Mouse (Mus musculus): ENCODE data around the gene Rtn3. TPM values are rescaled to one million over a fixed set of nuclear protein-coding genes. Genes with fewer than 3 reads are reported as not detected.

The Rtn3 gene
- polyA plus RNA-seq (2015; fragmentation: Nextera tagmentation; extraction: Ambion mirVana), result 140 and 143 TPM in 2 replicates

DNA sequence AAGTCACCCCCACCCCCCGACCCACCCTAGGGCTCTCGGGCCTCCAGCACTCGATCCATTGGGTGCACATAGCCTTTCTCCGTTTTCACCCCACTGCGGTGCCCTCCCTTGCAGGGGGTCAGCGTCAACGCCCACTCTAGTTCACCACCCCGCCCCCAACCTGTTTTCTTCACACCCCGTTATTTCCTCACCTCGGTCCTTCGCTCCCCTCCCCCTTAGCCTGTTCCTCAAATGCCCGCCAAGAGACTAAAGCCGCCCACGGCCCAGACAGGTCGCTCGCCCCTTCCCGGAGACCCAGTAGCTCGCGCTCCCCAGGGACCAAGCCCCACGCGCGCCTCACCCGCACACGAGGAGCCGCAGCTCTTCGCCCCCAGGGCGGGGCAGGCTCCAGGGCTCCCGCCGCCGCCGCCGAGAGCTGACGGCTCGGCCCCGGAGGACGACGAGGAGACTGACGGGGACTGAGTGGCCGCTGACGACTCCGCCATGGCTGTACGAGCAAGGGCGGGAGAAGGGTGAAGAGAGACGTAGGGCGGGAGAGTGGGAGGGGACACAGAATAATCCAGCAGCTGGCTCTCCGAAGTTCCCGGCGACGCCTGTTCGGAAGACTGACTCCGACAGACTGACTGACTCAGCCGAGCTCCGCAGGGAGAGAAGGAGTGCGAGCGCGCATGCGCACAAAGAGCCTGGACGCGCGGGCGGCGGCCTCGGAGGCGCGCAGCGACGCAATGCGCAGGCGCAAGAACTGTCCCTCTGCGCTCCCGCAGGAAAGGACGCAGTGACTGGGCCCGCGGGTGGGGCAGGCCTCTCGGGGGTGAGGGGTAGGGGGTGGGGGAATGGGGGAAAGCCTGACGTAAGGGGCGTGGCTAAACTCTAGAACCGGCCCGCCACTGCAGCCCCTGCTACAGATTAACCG is at the start of gene Rtn3:
Gene Rtn3 (minus strand): TSS at position 683 of the 913 bp plus-strand sequence.
- under 1% methylated on average over 80 of the region's 80 CpGs for WGBS
- Histone ChIP-seq H3K4me2 (replicated peaks) (peak within 1 kb of the TSS; percentile 78), H3K9me3 (no peaks in the 10 kb centered on the region), H3K9ac (peak within 1 kb of the TSS; percentile 97), H3K36me3 (no peaks in the 10 kb centered on the region), H3K4me1 (replicated peaks) (peaks cover 8% of the 10 kb centered on the region), H3K27me3 (replicated peaks) (no peaks in the 10 kb centered on the region), H3K27ac (peak within 1 kb of the TSS; percentile 99), H3K4me3 (replicated peaks) (peak within 1 kb of the TSS; percentile 95)
- peak; percentile 95 for ATAC-seq

- H3K36me3 ChIP-seq, result 0 out of 2 replicates have a peak, but pooled peaks cover 6% of the 10 kb centered on the region
- ATAC-seq, result no peak
- no peak overlapping the region for H3K4me2 ChIP-seq (replicated peaks)
- 88% methylated on average over 5 of the region's 5 CpGs for WGBS
- H3K27me3 ChIP-seq (replicated peaks), result no peaks in the 10 kb centered on the region
- no peak overlapping the region for H3K4me3 ChIP-seq (replicated peaks)
- no peaks in the 10 kb centered on the region for H3K9me3 ChIP-seq
- no peak overlapping the region for H3K27ac ChIP-seq
- no peak overlapping the region for H3K9ac ChIP-seq
- no peaks in the 10 kb centered on the region for H3K4me1 ChIP-seq (replicated peaks)
Observed at GRCm38 (mm10) chr19:7531906-7532305, 48.8 kb upstream of the Rtn3 start.

DNA sequence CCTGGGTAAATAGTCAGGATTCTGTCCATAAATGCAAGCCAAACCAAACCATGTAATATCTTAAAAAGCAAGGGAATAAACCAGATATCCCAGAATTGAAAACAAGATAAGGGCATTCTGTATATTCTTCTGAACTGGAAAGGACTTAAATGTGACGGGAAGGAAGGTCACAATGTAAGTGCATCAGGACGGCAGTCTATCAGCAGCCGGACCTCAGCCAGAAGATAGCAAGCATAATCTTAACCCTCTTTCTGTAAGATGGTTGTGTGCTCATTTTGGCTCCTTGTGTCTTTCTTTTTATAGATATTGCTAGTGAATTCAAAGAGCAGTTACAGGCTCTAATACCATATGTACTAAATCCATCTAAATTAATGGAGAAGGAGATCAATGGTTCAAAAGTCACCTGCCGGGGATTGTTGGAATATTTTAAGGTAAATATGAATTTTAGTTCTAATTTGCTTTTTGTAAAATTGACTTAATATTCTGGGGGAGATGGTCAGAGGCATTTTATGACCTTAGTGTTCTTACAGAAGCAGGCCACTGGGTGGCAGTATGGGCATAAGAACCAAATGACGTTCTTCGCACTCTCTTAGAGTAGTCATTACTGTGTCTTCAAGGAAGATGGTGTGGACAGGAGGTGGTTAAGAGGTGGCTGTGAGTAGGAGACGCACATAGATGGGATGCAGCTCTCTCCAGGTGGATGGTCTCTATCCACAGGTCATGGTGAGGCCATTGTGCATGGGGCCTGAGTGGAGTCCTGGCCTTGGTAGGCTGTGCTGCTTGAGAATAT is 45.8 kb upstream of the Rtn3 start:
- 0 out of 2 replicates have a peak, but pooled peaks cover 6% of the 10 kb centered on the region for H3K36me3 ChIP-seq
- 55% methylated on average over 7 of the region's 7 CpGs for WGBS

GRCm38 (mm10) chr19:7524879-7525278 is 41.8 kb upstream of the Rtn3 start:
- ATAC-seq, result no peak
- 68% methylated on average over 3 of the region's 3 CpGs for WGBS
- H3K4me3 ChIP-seq (replicated peaks), result no peak overlapping the region
- H3K27me3 ChIP-seq (replicated peaks), result no peaks in the 10 kb centered on the region
- H3K36me3 ChIP-seq, result peaks cover 12% of the 10 kb centered on the region
- H3K9me3 ChIP-seq, result no peaks in the 10 kb centered on the region
- H3K27ac ChIP-seq, result no peak overlapping the region
- no peak overlapping the region for H3K4me2 ChIP-seq (replicated peaks)
- no peaks in the 10 kb centered on the region for H3K4me1 ChIP-seq (replicated peaks)
- H3K9ac ChIP-seq, result no peak overlapping the region

More for the DNA sequence above, 45.8 kb upstream of the Rtn3 start:
- Histone ChIP-seq H3K4me1 (replicated peaks) (no peaks in the 10 kb centered on the region), H3K4me3 (replicated peaks) (no peak overlapping the region), H3K27me3 (replicated peaks) (no peaks in the 10 kb centered on the region), H3K9ac (no peak overlapping the region), H3K9me3 (no peaks in the 10 kb centered on the region), H3K27ac (no peak overlapping the region), H3K4me2 (replicated peaks) (no peak overlapping the region)
- 0 out of 2 replicates have a peak, but pooled peaks have one; percentile 39 for ATAC-seq

GRCm38 (mm10) chr19:7523781-7524180 is 40.7 kb upstream of the Rtn3 start:
- no peaks in the 10 kb centered on the region for H3K27me3 ChIP-seq (replicated peaks)
- H3K4me2 ChIP-seq (replicated peaks), result no peak overlapping the region
- H3K4me3 ChIP-seq (replicated peaks), result no peak overlapping the region
- H3K4me1 ChIP-seq (replicated peaks), result no peaks in the 10 kb centered on the region
- peaks cover 12% of the 10 kb centered on the region for H3K36me3 ChIP-seq
- H3K9ac ChIP-seq, result no peak overlapping the region
- no peak overlapping the region for H3K27ac ChIP-seq
- no peak for ATAC-seq
- H3K9me3 ChIP-seq, result no peaks in the 10 kb centered on the region

GRCm38 (mm10) chr19:7523292-7523691 is 40.2 kb upstream of the Rtn3 start:
- no peak overlapping the region for H3K4me3 ChIP-seq (replicated peaks)
- no peak overlapping the region for H3K9ac ChIP-seq
- no peak for ATAC-seq

DNA sequence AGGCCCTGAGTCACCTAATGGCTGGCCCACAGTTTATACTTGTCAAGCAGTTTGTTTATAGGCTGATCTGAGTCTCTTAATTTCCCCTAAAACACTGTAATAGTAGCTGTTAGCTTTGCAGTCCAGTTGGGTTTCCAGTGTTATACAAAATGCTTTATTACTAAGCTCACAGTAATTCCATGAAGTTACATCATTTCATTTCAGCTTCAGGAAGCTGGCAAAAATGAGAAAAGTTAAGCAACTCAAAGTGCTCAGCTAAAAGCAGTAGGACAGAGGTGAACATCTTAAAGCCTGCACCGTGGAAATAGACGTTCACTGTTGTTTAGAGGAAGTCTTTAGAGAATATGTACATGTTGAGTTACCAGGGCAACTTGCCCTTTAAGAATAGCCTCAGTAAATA is 39.8 kb upstream of the Rtn3 start:
- H3K4me3 ChIP-seq (replicated peaks), result no peak overlapping the region
- peaks cover 15% of the 10 kb centered on the region for H3K36me3 ChIP-seq
- no peak for ATAC-seq
- H3K4me1 ChIP-seq (replicated peaks), result no peaks in the 10 kb centered on the region
- WGBS, result 93% methylated on average over 2 of the region's 2 CpGs
- H3K9me3 ChIP-seq, result no peaks in the 10 kb centered on the region
- no peak overlapping the region for H3K27ac ChIP-seq
- H3K27me3 ChIP-seq (replicated peaks), result no peaks in the 10 kb centered on the region
- no peak overlapping the region for H3K9ac ChIP-seq
- no peak overlapping the region for H3K4me2 ChIP-seq (replicated peaks)

More at GRCm38 (mm10) chr19:7523292-7523691, 40.2 kb upstream of the Rtn3 start:
- Histone ChIP-seq H3K36me3 (peaks cover 15% of the 10 kb centered on the region), H3K9me3 (no peaks in the 10 kb centered on the region), H3K4me1 (replicated peaks) (no peaks in the 10 kb centered on the region), H3K27me3 (replicated peaks) (no peaks in the 10 kb centered on the region), H3K27ac (no peak overlapping the region), H3K4me2 (replicated peaks) (no peak overlapping the region)
- WGBS, result 90% methylated on average over 1 of the region's 1 CpGs

DNA sequence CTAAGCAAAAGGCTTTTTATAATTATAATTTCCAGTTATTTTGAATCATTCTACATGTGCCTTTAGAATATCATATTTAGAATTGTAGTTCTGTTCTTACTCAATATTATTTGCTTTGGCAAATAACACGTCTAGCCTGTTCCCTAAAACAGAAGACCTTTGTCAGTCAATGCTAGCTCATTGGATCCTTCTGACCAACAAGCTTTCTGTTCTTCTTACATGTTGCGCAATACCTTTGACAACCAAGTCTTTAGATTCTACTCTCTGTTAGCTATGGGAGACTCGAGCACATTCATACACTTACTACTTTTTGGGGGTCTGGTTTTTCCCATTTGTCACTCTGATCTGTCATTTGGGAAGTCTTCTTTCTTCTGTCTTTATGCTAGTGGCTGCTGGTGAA is 38.5 kb upstream of the Rtn3 start:
- peaks cover 20% of the 10 kb centered on the region for H3K36me3 ChIP-seq

DNA sequence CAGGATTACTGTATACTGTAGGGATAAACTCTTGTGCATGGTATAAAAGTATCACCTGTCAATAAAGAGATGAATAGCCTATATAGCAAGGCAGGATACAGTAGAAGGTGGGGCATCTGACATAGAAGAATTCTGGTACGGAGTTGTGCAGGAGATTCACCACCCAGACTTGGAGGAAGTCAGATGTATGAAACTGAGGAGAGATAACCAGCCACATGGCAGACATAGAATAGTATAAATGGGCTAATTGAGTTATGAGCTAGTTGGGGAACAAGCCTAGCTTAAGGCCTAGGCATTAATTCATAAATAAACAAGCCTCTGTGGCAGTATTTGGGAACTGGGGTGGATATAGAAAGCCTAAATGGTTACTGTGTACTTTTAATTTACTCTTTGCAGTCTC is 33.4 kb upstream of the Rtn3 start:
- H3K9ac ChIP-seq, result no peak overlapping the region
- no peaks in the 10 kb centered on the region for H3K4me1 ChIP-seq (replicated peaks)
- peaks cover 11% of the 10 kb centered on the region; the same call in 1 of the 2 replicates for H3K36me3 ChIP-seq
- H3K4me3 ChIP-seq (replicated peaks), result no peak overlapping the region
- no peaks in the 10 kb centered on the region for H3K27me3 ChIP-seq (replicated peaks)
- no peak overlapping the region for H3K27ac ChIP-seq
- H3K4me2 ChIP-seq (replicated peaks), result no peak overlapping the region
- H3K9me3 ChIP-seq, result no peaks in the 10 kb centered on the region
- WGBS, result 91% methylated on average over 1 of the region's 1 CpGs
- ATAC-seq, result no peak

More for the DNA sequence above, 38.5 kb upstream of the Rtn3 start:
- 90% methylated on average over 3 of the region's 3 CpGs for WGBS
- H3K4me2 ChIP-seq (replicated peaks), result no peak overlapping the region
- no peak for ATAC-seq
- no peaks in the 10 kb centered on the region for H3K4me1 ChIP-seq (replicated peaks)
- no peaks in the 10 kb centered on the region for H3K9me3 ChIP-seq
- no peaks in the 10 kb centered on the region for H3K27me3 ChIP-seq (replicated peaks)
- no peak overlapping the region for H3K4me3 ChIP-seq (replicated peaks)
- no peak overlapping the region for H3K27ac ChIP-seq
- no peak overlapping the region for H3K9ac ChIP-seq

GRCm38 (mm10) chr19:7508026-7508425 is 24.9 kb upstream of the Rtn3 start:
- no peak overlapping the region for H3K27ac ChIP-seq
- no peaks in the 10 kb centered on the region for H3K9me3 ChIP-seq
- no peaks in the 10 kb centered on the region for H3K27me3 ChIP-seq (replicated peaks)
- ATAC-seq, result no peak
- H3K36me3 ChIP-seq, result peaks cover 3% of the 10 kb centered on the region; the same call in 1 of the 2 replicates
- H3K4me3 ChIP-seq (replicated peaks), result no peak overlapping the region
- H3K9ac ChIP-seq, result no peak overlapping the region
- no peak overlapping the region for H3K4me2 ChIP-seq (replicated peaks)
- WGBS, result 78% methylated on average over 4 of the region's 4 CpGs
- no peaks in the 10 kb centered on the region for H3K4me1 ChIP-seq (replicated peaks)

GRCm38 (mm10) chr19:7506321-7506720 is 23.2 kb upstream of the Rtn3 start:
- Histone ChIP-seq H3K36me3 (peaks cover 3% of the 10 kb centered on the region; the same call in 1 of the 2 replicates), H3K27me3 (replicated peaks) (no peaks in the 10 kb centered on the region), H3K4me1 (replicated peaks) (no peaks in the 10 kb centered on the region), H3K4me2 (replicated peaks) (no peak overlapping the region), H3K9me3 (no peaks in the 10 kb centered on the region), H3K4me3 (replicated peaks) (no peak overlapping the region), H3K27ac (no peak overlapping the region), H3K9ac (no peak overlapping the region)
- WGBS, result 95% methylated on average over 1 of the region's 1 CpGs
- ATAC-seq, result no peak

DNA sequence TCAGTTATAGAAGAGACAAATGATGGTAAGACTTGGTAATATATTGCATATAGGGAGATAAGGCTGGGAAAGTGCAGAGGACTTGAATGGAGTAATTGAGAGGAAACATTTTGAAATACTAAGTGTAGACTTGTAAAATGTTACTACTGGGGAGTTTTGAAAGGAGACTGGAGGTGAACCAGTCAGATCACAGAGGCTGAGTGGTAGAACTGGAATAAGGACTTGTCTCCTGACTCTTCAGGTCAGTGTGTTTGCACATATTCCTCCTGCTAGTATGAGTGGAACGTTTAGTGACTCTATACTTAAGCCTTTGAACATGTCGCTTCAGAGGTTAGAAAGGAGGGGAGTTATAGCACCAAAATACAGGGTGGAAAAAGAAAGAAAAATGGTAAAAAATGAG is 19.4 kb upstream of the Rtn3 start:
- H3K4me1 ChIP-seq (replicated peaks), result no peaks in the 10 kb centered on the region
- 73% methylated on average over 2 of the region's 2 CpGs for WGBS
- H3K9ac ChIP-seq, result no peak overlapping the region
- no peaks in the 10 kb centered on the region for H3K9me3 ChIP-seq
- no peaks in the 10 kb centered on the region for H3K36me3 ChIP-seq
- no peaks in the 10 kb centered on the region for H3K27me3 ChIP-seq (replicated peaks)
- ATAC-seq, result no peak
- H3K4me2 ChIP-seq (replicated peaks), result no peak overlapping the region
- no peak overlapping the region for H3K4me3 ChIP-seq (replicated peaks)
- no peak overlapping the region for H3K27ac ChIP-seq
